ENCODE assay signal across 8 mouse cellular contexts in genomic region chr2:92671586-92671985, GRCm38 (mm10).
A peak's percentile ranks its signal among the peaks of the same experiment; 100 is the strongest.
DNase-seq lines count a peak whose midpoint lies in the region; ATAC-seq and TF ChIP-seq lines count a peak whose summit lies in the region.
"Had no signal": no experiment of that assay in that cellular context is flagged by ENCODE, and none has a peak within 500 bp of the region (broad histone marks: within the 10 kb centered on the region; RNA-seq: fewer than 3 reads in every experiment).

No protein-coding gene starts in this region.

- no peaks in the 10 kb centered on the region for H3K27me3 ChIP-seq in cerebellum, adult 2 months (ENCODE audit: control insufficient read depth, insufficient read depth, low read length)
- no peaks in the 10 kb centered on the region for H3K27me3 ChIP-seq in neural tube, embryonic 11.5 days (ENCODE audit: control insufficient read depth, insufficient read depth, low read length)

- TF ChIP-seq POLR2A in cerebellum, adult 2 months (IDR thresholded peaks at IDR 0.05; ENCODE audit: borderline replicate concordance, insufficient read depth, low read length): no peak

- no peak for DNase-seq in left cerebral cortex, adult 2 months (ENCODE audit: extremely low spot score in 1 of 2, low spot score in 2 of 2)
- no peak for DNase-seq in left cerebral cortex, adult 9 months (ENCODE audit: low spot score in 2 of 2)
- DNase-seq in ZHBTc4 (ENCODE audit: low read depth, low spot score): peak; percentile 75
- peak; percentile 18 to 45 for DNase-seq in cerebellum, adult 2 months
- peak; percentile 11 to 49 for DNase-seq in kidney, adult 8-10 months
- DNase-seq in neural tube, embryonic 11.5 days (ENCODE audit: low spot score): peak; percentile 57

- H3K4me3 ChIP-seq in left cerebral cortex, adult 2 months: no peak overlapping the region
- no peak overlapping the region for H3K4me3 ChIP-seq in cerebellum, adult 2 months (replicated peaks; ENCODE audit: insufficient read depth, low read depth, low read length)
- H3K4me3 ChIP-seq in neural tube, embryonic 11.5 days (ENCODE audit: low read depth, low read length): no peak overlapping the region
- H3K4me3 ChIP-seq: erythroblast, embryonic 14.5 days had no signal

- no peak overlapping the region for H3K4me2 ChIP-seq in neural tube, embryonic 11.5 days (ENCODE audit: low read depth)

- peaks cover 9% of the 10 kb centered on the region for H3K4me1 ChIP-seq in cerebellum, adult 2 months (ENCODE audit: control insufficient read depth, insufficient read depth, low read length)
- peaks cover 4% of the 10 kb centered on the region; the same call in 1 of the 2 replicates for H3K4me1 ChIP-seq in neural tube, embryonic 11.5 days (ENCODE audit: control insufficient read depth, insufficient read depth, low read length)

- intact Hi-C loops in left cerebral cortex, adult 2 months (cut with DNase I): loop anchor here (5.0 to 10.0 kb wide), 2 partner anchors 64 to 177 kb away; no protein-coding TSS in a partner anchor

- no peaks in the 10 kb centered on the region for H3K9me3 ChIP-seq in neural tube, embryonic 11.5 days (ENCODE audit: control insufficient read depth, low read length)

- no peak overlapping the region for H3K9ac ChIP-seq in neural tube, embryonic 11.5 days (ENCODE audit: low read length)

- WGBS in cerebellum, adult 2 months: 20% methylated on average over 5 of the region's 5 CpGs
- WGBS in neural tube, embryonic 11.5 days: 46% methylated on average over 5 of the region's 5 CpGs

- ATAC-seq in neural tube, embryonic 11.5 days (ENCODE audit: insufficient read depth, low FRiP score, low TSS enrichment): no peak
- ATAC-seq in erythroblast, adult 5-6 weeks (replicated peaks; ENCODE audit: low FRiP score, poor library complexity, severe bottlenecking): no peak

- TF ChIP-seq CTCF in left cerebral cortex, adult 2 months (IDR thresholded peaks at IDR 0.05): no peak
- TF ChIP-seq CTCF in cerebellum, adult 2 months (IDR thresholded peaks at IDR 0.05; ENCODE audit: borderline replicate concordance, insufficient read depth, low read depth, low read length): no peak

- peak overlapping the region; percentile 89 for H3K27ac ChIP-seq in left cerebral cortex, adult 2 months
- H3K27ac ChIP-seq in cerebellum, adult 2 months (ENCODE audit: insufficient read depth, low read length): no peak overlapping the region
- H3K27ac ChIP-seq in neural tube, embryonic 11.5 days (ENCODE audit: low read depth, low read length): no peak overlapping the region

- H3K36me3 ChIP-seq in neural tube, embryonic 11.5 days (ENCODE audit: control insufficient read depth, insufficient read depth, low read length): no peaks in the 10 kb centered on the region

Comparison
In these comparisons a context has a peak if more than half of its experiments do, and no peak if none do; other contexts are left out.
1. DNase-seq: peak in ZHBTc4 (single experiment), cerebellum, adult 2 months (2 of 2), kidney, adult 8-10 months (2 of 2) and neural tube, embryonic 11.5 days (single experiment); none in left cerebral cortex, adult 2 months (0 of 2) and left cerebral cortex, adult 9 months (0 of 2).